Mouse (Mus musculus): ENCODE measurements at regions not wholly inside any gene's neighbourhood (a gene's known extent, or its start where the extent isn't known, plus 50 kb on each side); places are given as distances from the start of the nearest gene placed in this dataset.

Small RNA genes lying in the stretch of these regions (microRNA-seq; reads per million reads assigned to microRNA genes)
- gene Gm24462, result 0 reads per million in 2 experiments

All from layer of hippocampus, postnatal 36 days (tissue).